Mouse (Mus musculus) lung, embryonic 14.5 days (tissue): ENCODE data around the gene Ackr3. TPM values are rescaled to one million over a fixed set of nuclear protein-coding genes. Genes with fewer than 3 reads are reported as not detected.

Experiments used
- ATAC-seq: fragments of 200-750 bp; cut with Nextera tagmentation; 2 replicates; pipeline ENCODE4 v1.8.0; 2017; ENCODE audit warnings: mild to moderate bottlenecking, moderate TSS enrichment, moderate library complexity; ENCODE audit not compliant: insufficient read depth
- DNase-seq: peaks from one replicate; pipeline ENCODE4 v3.0.0-alpha.2; 2015
- H3K27ac ChIP-seq: fragments of 300-500 bp; sonication (generic); 2 replicates; pipeline ENCODE4 v1.5.1; 2014; ENCODE audit warnings: low read depth, mild to moderate bottlenecking, moderate library complexity
- H3K27me3 ChIP-seq: fragments of 300-500 bp; sonication (generic); 2 replicates; pipeline ENCODE4 v1.6.1; 2014; ENCODE audit warnings: low read length, control low read depth; ENCODE audit not compliant: insufficient read depth
- H3K36me3 ChIP-seq: fragments of 300-500 bp; sonication (generic); 2 replicates; pipeline ENCODE4 v1.6.1; 2014; ENCODE audit warnings: control low read depth; ENCODE audit not compliant: insufficient read depth
- H3K4me1 ChIP-seq: fragments of 300-500 bp; sonication (generic); 2 replicates; pipeline ENCODE4 v1.6.1; 2014; ENCODE audit warnings: antibody characterized with exemption, control low read depth; ENCODE audit not compliant: insufficient read depth
- H3K4me2 ChIP-seq: fragments of 300-500 bp; sonication (generic); 2 replicates; pipeline ENCODE4 v1.6.1; 2014; ENCODE audit warnings: mild to moderate bottlenecking
- H3K4me3 ChIP-seq: fragments of 300-500 bp; sonication (generic); 2 replicates; pipeline ENCODE4 v1.5.1; 2014; ENCODE audit warnings: low read depth, low read length
- H3K9ac ChIP-seq: fragments of 300-500 bp; sonication (generic); 2 replicates; pipeline ENCODE4 v1.6.1; 2014
- H3K9me3 ChIP-seq: fragments of 300-500 bp; sonication (generic); 2 replicates; pipeline ENCODE4 v1.6.1; 2016; ENCODE audit warnings: low read depth, low read length, control low read depth
- CTCF ChIP-seq: IDR thresholded peaks from 2 replicates; pipeline ENCODE4 v1.5.1; 2016; ENCODE audit warnings: antibody characterized with exemption, low read depth
- WGBS: fragments of 180-500 bp; shearing (Covaris S2); extraction: QIAGEN DNeasy Blood & Tissue Kit; methylation state at CpG from one replicate; pipeline ENCODE4 v1.1.7; 2014; 5-methylcytosine and 5-hydroxymethylcytosine counted together
- polyA plus RNA-seq: library from polyadenylated mRNA; unstranded; fragments of >200 nt; fragmentation: Nextera tagmentation; extraction: Ambion mirVana; gene quantifications from 2 replicates; pipeline ENCODE4 v1.2.1, GENCODE M21; 2014

Gene Ackr3
- polyA plus RNA-seq, 1 experiment from 2014 or later: 22.6 TPM

GRCm38 (mm10) chr1:90186173-90186572 is 17.6 kb upstream of the Ackr3 start:
- Histone ChIP-seq H3K4me2 (no peak overlapping the region), H3K9ac (no peak overlapping the region), H3K9me3 (no peaks in the 10 kb centered on the region), H3K36me3 (no peaks in the 10 kb centered on the region), H3K4me1 (no peaks in the 10 kb centered on the region), H3K4me3 (no peak overlapping the region), H3K27ac (no peak overlapping the region), H3K27me3 (no peaks in the 10 kb centered on the region)
- DNase-seq: no peak
- WGBS: 63% methylated on average over 4 of the region's 4 CpGs
- no peak for ATAC-seq
- TF ChIP-seq CTCF: no peak

DNA sequence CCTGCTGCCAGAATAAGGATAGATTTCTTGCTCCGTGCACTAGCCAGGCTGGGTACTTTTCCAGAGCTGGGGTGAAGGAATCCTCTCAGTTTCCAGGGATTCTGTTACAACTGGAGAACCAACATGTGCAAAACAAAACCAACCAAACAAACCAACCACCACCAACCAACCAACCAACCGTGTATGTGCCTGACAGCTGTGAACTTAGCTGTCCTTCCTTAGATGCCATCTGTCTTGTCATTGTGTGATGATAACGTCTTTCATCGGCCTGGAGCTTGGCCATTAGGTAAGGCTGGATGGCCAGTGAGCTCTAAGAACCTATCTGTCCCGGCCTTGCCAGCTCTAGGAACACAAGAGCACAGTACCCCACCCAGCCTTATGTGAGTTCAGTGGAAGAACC is 16.9 kb upstream of the Ackr3 start:
- no peak for ATAC-seq
- Histone ChIP-seq H3K27ac (no peak overlapping the region), H3K36me3 (no peaks in the 10 kb centered on the region), H3K4me1 (no peaks in the 10 kb centered on the region), H3K4me2 (no peak overlapping the region), H3K4me3 (no peak overlapping the region), H3K9ac (no peak overlapping the region), H3K9me3 (no peaks in the 10 kb centered on the region), H3K27me3 (no peaks in the 10 kb centered on the region)
- no peak for DNase-seq
- no peak for TF ChIP-seq CTCF
- 87% methylated on average over 5 of the region's 5 CpGs for WGBS

DNA sequence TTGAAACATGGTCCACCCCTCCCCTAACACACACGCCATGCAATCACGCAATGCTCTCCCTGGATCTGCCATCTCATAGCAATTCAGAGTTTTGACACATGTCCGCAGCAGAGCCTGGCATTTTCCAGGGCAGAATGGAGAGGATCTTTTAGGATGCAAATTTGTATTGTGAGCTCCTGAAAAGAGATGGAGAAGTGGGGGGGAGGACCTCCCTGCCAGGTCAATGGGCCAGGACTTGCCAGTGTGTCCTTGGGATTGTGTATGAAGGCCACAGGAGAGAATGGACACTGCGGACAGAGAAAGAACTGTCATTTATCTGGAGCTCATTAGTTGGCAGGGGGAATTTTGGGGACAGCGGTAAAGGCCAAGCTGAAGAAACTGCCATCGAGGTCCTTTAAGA is 14.7 kb upstream of the Ackr3 start:
- ATAC-seq (no peak), DNase-seq (no peak)
- no peaks in the 10 kb centered on the region for H3K27me3 ChIP-seq
- no peaks in the 10 kb centered on the region for H3K36me3 ChIP-seq
- no peak overlapping the region for H3K4me3 ChIP-seq
- no peaks in the 10 kb centered on the region for H3K9me3 ChIP-seq
- 92% methylated on average over 6 of the region's 6 CpGs for WGBS
- no peak for TF ChIP-seq CTCF
- H3K27ac ChIP-seq: no peak overlapping the region
- H3K9ac ChIP-seq: no peak overlapping the region
- H3K4me2 ChIP-seq: no peak overlapping the region
- H3K4me1 ChIP-seq: no peaks in the 10 kb centered on the region

- ATAC-seq (no peak), DNase-seq (no peak)
- Histone ChIP-seq H3K27ac (no peak overlapping the region), H3K4me3 (no peak overlapping the region), H3K36me3 (no peaks in the 10 kb centered on the region), H3K27me3 (peaks cover 20% of the 10 kb centered on the region), H3K4me2 (no peak overlapping the region), H3K9me3 (no peaks in the 10 kb centered on the region), H3K9ac (no peak overlapping the region), H3K4me1 (0 out of 2 replicates have a peak, but pooled peaks cover 9% of the 10 kb centered on the region)
- 74% methylated on average over 5 of the region's 5 CpGs for WGBS
- no peak for TF ChIP-seq CTCF
Measured at GRCm38 (mm10) chr1:90201246-90201645, 2.5 kb upstream of the Ackr3 start.

GRCm38 (mm10) chr1:90201655-90202054 is 2.1 kb upstream of the Ackr3 start:
- 46% methylated on average over 2 of the region's 2 CpGs for WGBS
- Histone ChIP-seq H3K4me1 (0 out of 2 replicates have a peak, but pooled peaks cover 9% of the 10 kb centered on the region), H3K4me3 (no peak overlapping the region), H3K4me2 (no peak overlapping the region), H3K27me3 (peaks cover 20% of the 10 kb centered on the region), H3K36me3 (no peaks in the 10 kb centered on the region), H3K27ac (no peak overlapping the region), H3K9me3 (no peaks in the 10 kb centered on the region), H3K9ac (no peak overlapping the region)
- ATAC-seq (no peak), DNase-seq (no peak)
- TF ChIP-seq CTCF: no peak

- Histone ChIP-seq H3K36me3 (no peaks in the 10 kb centered on the region), H3K9ac (no peak overlapping the region), H3K4me3 (no peak overlapping the region), H3K27ac (no peak overlapping the region), H3K27me3 (peaks cover 23% of the 10 kb centered on the region), H3K4me1 (0 out of 2 replicates have a peak, but pooled peaks cover 9% of the 10 kb centered on the region), H3K4me2 (peak overlapping the region; percentile 61), H3K9me3 (no peaks in the 10 kb centered on the region)
- 15% methylated on average over 23 of the region's 23 CpGs for WGBS
- peak; percentile 49; the same call in 1 of the 2 replicates for TF ChIP-seq CTCF
- ATAC-seq (peak; percentile 37; the same call in 1 of the 2 replicates), DNase-seq (peak; percentile 77)
Measured at GRCm38 (mm10) chr1:90202207-90202978, 1.4 kb upstream of the Ackr3 start.

DNA sequence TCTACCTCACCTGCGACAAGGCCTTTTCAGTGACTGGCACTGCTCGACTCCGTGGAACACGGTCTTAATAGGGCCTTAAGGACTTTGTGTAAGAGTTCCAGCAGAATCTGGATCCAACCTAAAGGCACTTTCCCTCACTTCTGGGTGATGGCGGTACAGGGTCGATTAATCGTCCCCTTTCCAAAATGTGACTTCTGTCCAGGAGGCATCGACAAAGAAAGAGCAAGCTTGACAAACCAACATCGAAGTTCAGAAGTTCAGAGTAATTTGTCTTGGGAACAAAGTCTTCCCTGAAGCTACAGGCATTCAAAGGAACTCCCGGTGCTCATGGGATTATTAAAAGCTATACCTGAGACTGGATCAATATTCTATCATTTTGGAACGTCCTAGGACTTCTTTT is 439 bp upstream of the Ackr3 start:
- H3K27me3 ChIP-seq: peaks cover 23% of the 10 kb centered on the region
- H3K27ac ChIP-seq: no peak overlapping the region
- ATAC-seq (no peak), DNase-seq (no peak)
- peak overlapping the region; percentile 44; the same call in 1 of the 2 replicates for H3K4me3 ChIP-seq
- no peak for TF ChIP-seq CTCF
- 9% methylated on average over 11 of the region's 11 CpGs for WGBS
- H3K4me1 ChIP-seq: 0 out of 2 replicates have a peak, but pooled peaks cover 9% of the 10 kb centered on the region
- peak overlapping the region; percentile 61 for H3K4me2 ChIP-seq
- no peaks in the 10 kb centered on the region for H3K9me3 ChIP-seq
- H3K36me3 ChIP-seq: no peaks in the 10 kb centered on the region
- no peak overlapping the region for H3K9ac ChIP-seq
